Mouse (Mus musculus) embryonic fibroblast, embryonic 13.5 days (primary cell): ENCODE measurements at regions not wholly inside any gene's neighbourhood (a gene's known extent, or its start where the extent isn't known, plus 50 kb on each side); places are given as distances from the start of the nearest gene placed in this dataset.

Source experiments
- H3K27ac ChIP-seq: 2 replicates; pipeline ENCODE4 v1.5.1; 2012; ENCODE audit warnings: low read length, control low read depth, inconsistent platforms; ENCODE audit not compliant: insufficient read depth
- H3K4me1 ChIP-seq: 2 replicates; pipeline ENCODE4 v1.6.1; 2011; ENCODE audit warnings: low read length; ENCODE audit not compliant: control insufficient read depth, insufficient read depth
- H3K4me3 ChIP-seq: 2 replicates; pipeline ENCODE4 v1.5.1; 2011; ENCODE audit warnings: mild to moderate bottlenecking, control low read depth, low read length; ENCODE audit not compliant: insufficient read depth
- CTCF ChIP-seq: IDR thresholded peaks from 2 replicates; pipeline ENCODE4 v1.5.1; 2011; ENCODE audit warnings: mild to moderate bottlenecking, control low read depth, low read length, moderate library complexity, borderline replicate concordance; ENCODE audit not compliant: insufficient read depth
- POLR2A ChIP-seq: IDR thresholded peaks from 2 replicates; pipeline ENCODE4 v1.6.1; 2011; ENCODE audit warnings: low read depth, mild to moderate bottlenecking, control low read depth, low read length, moderate library complexity

GRCm38 (mm10) chr3:18715776-18716175 lies 767.6 kb downstream of the Cypt12 start:
- TF ChIP-seq POLR2A (no peak), CTCF (no peak)
- no peak overlapping the region for H3K27ac ChIP-seq
- H3K4me3 ChIP-seq: no peak overlapping the region
- H3K4me1 ChIP-seq: no peaks in the 10 kb centered on the region

- no peak for TF ChIP-seq POLR2A
- TF ChIP-seq CTCF: no peak
- no peaks in the 10 kb centered on the region for H3K4me1 ChIP-seq
- H3K27ac ChIP-seq: no peak overlapping the region
- H3K4me3 ChIP-seq: no peak overlapping the region
Measured at GRCm38 (mm10) chr3:18725507-18725906, 777.3 kb downstream of the Cypt12 start.

- TF ChIP-seq POLR2A (no peak), CTCF (no peak)
- Histone ChIP-seq H3K27ac (no peak overlapping the region), H3K4me3 (no peak overlapping the region), H3K4me1 (no peaks in the 10 kb centered on the region)
Measured at GRCm38 (mm10) chr3:18731251-18731650, 783.0 kb downstream of the Cypt12 start.

- Histone ChIP-seq H3K4me3 (no peak overlapping the region), H3K4me1 (no peaks in the 10 kb centered on the region), H3K27ac (no peak overlapping the region)
- TF ChIP-seq POLR2A (no peak), CTCF (no peak)
Measured at GRCm38 (mm10) chr3:18731674-18732073, 783.5 kb downstream of the Cypt12 start.

DNA sequence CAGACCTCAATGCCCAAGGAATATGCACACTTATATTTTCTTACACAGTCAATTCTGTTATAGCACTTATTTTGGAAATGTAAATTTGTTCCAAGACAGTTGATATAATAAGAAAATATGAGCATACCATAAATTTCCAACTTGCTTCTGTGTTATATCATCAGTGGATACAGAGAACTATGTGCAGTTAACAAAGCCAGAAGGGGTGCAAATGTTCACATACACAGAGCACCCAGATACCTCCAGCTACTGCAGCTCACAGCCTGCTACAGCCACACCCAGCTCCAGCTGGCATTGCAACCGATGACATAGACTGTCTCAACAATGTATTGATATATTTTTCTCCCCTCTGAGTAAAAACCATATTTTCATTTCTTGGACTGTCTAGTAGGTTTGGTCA lies 785.3 kb downstream of the Cypt12 start:
- Histone ChIP-seq H3K27ac (no peak overlapping the region), H3K4me1 (no peaks in the 10 kb centered on the region), H3K4me3 (no peak overlapping the region)
- no peak for TF ChIP-seq CTCF
- TF ChIP-seq POLR2A: no peak

DNA sequence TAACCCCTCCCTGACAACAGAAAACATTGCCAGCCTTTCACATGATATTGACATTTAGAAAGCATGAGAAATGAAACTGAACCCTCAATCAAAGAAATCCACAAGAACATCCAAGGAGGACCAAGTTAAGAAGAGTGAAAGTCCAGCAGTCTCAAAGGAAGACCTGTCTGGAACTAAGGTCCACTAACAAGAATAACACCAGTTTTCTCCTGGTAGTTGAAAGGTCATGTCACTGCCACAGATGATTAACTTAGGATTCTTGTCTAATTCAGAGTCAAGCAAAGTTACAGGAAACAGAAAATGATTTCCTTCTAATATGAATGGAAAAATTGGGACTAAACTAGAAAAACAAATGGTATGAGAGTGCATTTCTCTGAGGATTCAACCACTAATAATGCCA lies 790.7 kb downstream of the Cypt12 start:
- Histone ChIP-seq H3K27ac (no peak overlapping the region), H3K4me3 (no peak overlapping the region), H3K4me1 (no peaks in the 10 kb centered on the region)
- TF ChIP-seq POLR2A (no peak), CTCF (no peak)

- Histone ChIP-seq H3K4me1 (no peaks in the 10 kb centered on the region), H3K27ac (no peak overlapping the region), H3K4me3 (no peak overlapping the region)
- no peak for TF ChIP-seq POLR2A
- TF ChIP-seq CTCF: no peak
Measured at GRCm38 (mm10) chr3:18740344-18740743, 792.1 kb downstream of the Cypt12 start.

DNA sequence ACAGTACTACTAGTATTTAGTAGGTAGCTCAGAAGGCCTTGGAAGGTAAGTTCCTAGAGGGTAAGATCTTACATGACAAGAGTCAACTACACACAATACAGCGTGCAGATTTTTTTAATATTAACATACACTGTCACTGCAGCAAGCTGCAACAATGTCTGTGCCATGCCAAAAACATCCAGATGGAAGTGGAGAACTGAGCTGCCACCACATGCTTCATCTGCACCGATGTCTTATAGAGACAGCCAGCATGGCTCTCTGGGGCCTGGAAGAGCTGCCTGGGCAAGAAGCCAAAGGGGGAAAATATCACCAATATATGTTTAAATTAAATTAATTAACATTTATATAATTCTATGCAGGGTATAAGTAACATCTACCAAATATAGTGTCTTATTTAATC lies 795.3 kb downstream of the Cypt12 start:
- Histone ChIP-seq H3K27ac (no peak overlapping the region), H3K4me3 (no peak overlapping the region), H3K4me1 (no peaks in the 10 kb centered on the region)
- TF ChIP-seq POLR2A: no peak
- no peak for TF ChIP-seq CTCF

- Histone ChIP-seq H3K4me3 (no peak overlapping the region), H3K27ac (no peak overlapping the region), H3K4me1 (no peaks in the 10 kb centered on the region)
- TF ChIP-seq CTCF: no peak
- no peak for TF ChIP-seq POLR2A
Measured at GRCm38 (mm10) chr3:18744216-18744615, 796.0 kb downstream of the Cypt12 start.

- Histone ChIP-seq H3K4me3 (no peak overlapping the region), H3K27ac (no peak overlapping the region), H3K4me1 (no peaks in the 10 kb centered on the region)
- TF ChIP-seq POLR2A: no peak
- no peak for TF ChIP-seq CTCF
Measured at GRCm38 (mm10) chr3:18746206-18746605, 798.0 kb downstream of the Cypt12 start.

DNA sequence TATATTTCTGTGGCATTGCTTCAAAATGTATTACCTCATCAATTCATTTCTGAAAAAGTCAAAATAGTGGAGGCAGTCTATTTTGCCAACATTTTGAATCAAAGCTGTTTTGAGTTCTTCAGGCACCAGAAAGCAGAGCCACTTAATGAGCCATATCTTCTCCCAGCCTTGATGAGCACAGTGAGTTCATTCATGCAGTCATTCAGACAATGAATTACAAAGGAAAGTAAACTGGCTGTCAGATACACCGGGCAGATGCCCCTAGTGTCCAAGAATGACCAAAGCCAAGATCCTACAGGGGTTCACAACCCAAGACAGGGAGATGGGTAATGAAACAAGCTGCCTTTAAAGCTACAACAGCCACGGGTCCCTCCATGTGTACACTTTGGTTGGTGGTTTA lies 798.7 kb downstream of the Cypt12 start:
- TF ChIP-seq CTCF (no peak), POLR2A (no peak)
- no peaks in the 10 kb centered on the region for H3K4me1 ChIP-seq
- H3K27ac ChIP-seq: no peak overlapping the region
- H3K4me3 ChIP-seq: no peak overlapping the region
